Mouse (Mus musculus): ENCODE measurements around the gene Sult3a2. TPM values are rescaled to one million over a fixed set of nuclear protein-coding genes. Genes with fewer than 3 reads are reported as not detected.
"Not testable (repeated sequence)": the region's sequence is repeated elsewhere in the genome, so short reads cannot be mapped to it uniquely, and the experiment has no call there.

The Sult3a2 gene
- under 1 TPM in 1 of 2 experiments, not detected in 1; 0.43 TPM for total RNA-seq (2021)
- long read RNA-seq: 0 reads

GRCm38 (mm10) chr10:33786604-33787003 lies at the start of gene Sult3a2:
Gene Sult3a2, minus strand, starts transcription at chr10:33786704.
- no peak for DNase-seq (ENCODE audit: low spot score in 2 of 2)

- DNase-seq (ENCODE audit: low spot score in 2 of 2): no peak
Observed at GRCm38 (mm10) chr10:33820892-33821291, 34.4 kb upstream of the Sult3a2 start.

- DNase-seq (ENCODE audit: low spot score in 2 of 2): no peak
Observed at GRCm38 (mm10) chr10:33816923-33817322, 30.4 kb upstream of the Sult3a2 start.

GRCm38 (mm10) chr10:33814266-33814665 lies 27.8 kb upstream of the Sult3a2 start:
- DNase-seq (ENCODE audit: low spot score in 2 of 2): no peak

- no peak for DNase-seq (ENCODE audit: low spot score in 2 of 2)
Observed at GRCm38 (mm10) chr10:33811807-33812206, 25.3 kb upstream of the Sult3a2 start.

GRCm38 (mm10) chr10:33797221-33797949 lies 10.9 kb upstream of the Sult3a2 start:
- DNase-seq (ENCODE audit: low spot score in 2 of 2): not testable (repeated sequence)

GRCm38 (mm10) chr10:33796269-33796915 lies 9.9 kb upstream of the Sult3a2 start:
- not testable (repeated sequence) for DNase-seq (ENCODE audit: low spot score in 2 of 2)

- not testable (repeated sequence) for DNase-seq (ENCODE audit: low spot score in 2 of 2)
Observed at GRCm38 (mm10) chr10:33792166-33792565, 5.7 kb upstream of the Sult3a2 start.

- no peak for DNase-seq (ENCODE audit: low spot score in 2 of 2)
Observed at GRCm38 (mm10) chr10:33787541-33787940, 1.0 kb upstream of the Sult3a2 start.

- DNase-seq (ENCODE audit: low spot score in 2 of 2): not testable (repeated sequence)
Observed at GRCm38 (mm10) chr10:33735251-33735650, 51.3 kb downstream of the Sult3a2 start.

GRCm38 (mm10) chr10:33733241-33733640 lies 53.3 kb downstream of the Sult3a2 start:
- DNase-seq (ENCODE audit: low spot score in 2 of 2): no peak

GRCm38 (mm10) chr10:33732409-33733185 lies 53.9 kb downstream of the Sult3a2 start:
- no peak for DNase-seq (ENCODE audit: low spot score in 2 of 2)

- no peak for DNase-seq (ENCODE audit: low spot score in 2 of 2)
Observed at GRCm38 (mm10) chr10:33723764-33724163, 62.7 kb downstream of the Sult3a2 start.

GRCm38 (mm10) chr10:33721827-33722438 lies 64.6 kb downstream of the Sult3a2 start:
- no peak for DNase-seq (ENCODE audit: low spot score in 2 of 2)

Other genes with a start within 250 kb of the Sult3a2 start
- gene Clvs2, start 161.9 kb downstream of the Sult3a2 start, total RNA-seq (2021): 10 to 100 TPM; 60.3 to 61.0 TPM
- not detected for gene Sult3a1, start 71.0 kb upstream of the Sult3a2 start, total RNA-seq (2021)
- 1 to 10 TPM; 6.2 to 7.1 TPM for gene Rsph4a, start 118.4 kb upstream of the Sult3a2 start, total RNA-seq (2021)
- gene Zup1, start 164.6 kb upstream of the Sult3a2 start, total RNA-seq (2021): 10 to 100 TPM; 14.0 to 14.7 TPM
- gene Rwdd1, start 232.9 kb upstream of the Sult3a2 start, total RNA-seq (2021): 100 to 1,000 TPM; 102 to 107 TPM

All from layer of hippocampus, postnatal 10 days (tissue).